Mouse (Mus musculus) CD4-positive, CD25-positive, alpha-beta regulatory T cell, adult 2 months (primary cell): ENCODE data around the gene Atf1.
A peak's percentile ranks its signal among the peaks of the same experiment; 100 is the strongest.
"Not testable (repeated sequence)": the region's sequence is repeated elsewhere in the genome, so short reads cannot be mapped to it uniquely, and the experiment has no call there.

Source experiments
- DNase-seq: peaks from one replicate; pipeline ENCODE4 v3.0.0-alpha.2; 2012; ENCODE audit warnings: low read depth, low spot score

Gene Atf1

DNA sequence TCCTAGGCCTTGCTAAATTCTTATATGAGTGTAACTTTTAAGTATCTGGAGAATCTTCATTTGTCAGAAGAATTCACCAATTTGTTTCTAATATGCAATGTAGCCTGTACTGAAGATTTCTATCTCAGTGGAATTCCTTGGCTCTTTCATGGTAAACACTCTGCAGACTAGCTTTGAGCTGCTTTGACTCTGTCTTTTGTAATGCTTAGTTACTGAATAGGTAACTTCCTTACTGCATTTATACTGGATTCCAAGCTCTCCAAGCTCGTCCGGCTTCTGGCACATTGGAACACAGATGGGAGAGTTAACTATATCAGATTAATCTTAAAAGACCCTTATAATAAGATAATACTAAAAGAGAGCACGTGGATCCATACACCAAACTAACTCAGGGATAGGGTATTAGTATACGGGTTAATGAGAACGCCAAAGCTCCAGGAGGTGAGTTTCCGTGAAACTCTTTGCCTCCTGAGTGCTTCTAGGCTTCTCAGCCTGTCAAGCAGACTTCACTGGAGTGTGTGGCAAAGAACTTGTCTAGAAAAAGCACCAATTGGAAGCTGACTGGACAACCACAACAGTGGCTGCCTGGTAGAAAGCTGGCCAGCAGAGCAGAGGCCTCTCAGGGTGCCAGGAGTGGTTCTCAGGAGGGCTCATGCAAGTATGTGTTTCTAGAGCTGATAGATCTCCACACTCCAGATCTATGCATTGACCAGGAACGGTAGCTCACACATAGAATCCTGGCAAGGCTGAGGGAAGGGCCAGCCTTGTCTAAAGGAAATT, 31.2 kb downstream of the Atf1 start:
- no peak for DNase-seq

DNA sequence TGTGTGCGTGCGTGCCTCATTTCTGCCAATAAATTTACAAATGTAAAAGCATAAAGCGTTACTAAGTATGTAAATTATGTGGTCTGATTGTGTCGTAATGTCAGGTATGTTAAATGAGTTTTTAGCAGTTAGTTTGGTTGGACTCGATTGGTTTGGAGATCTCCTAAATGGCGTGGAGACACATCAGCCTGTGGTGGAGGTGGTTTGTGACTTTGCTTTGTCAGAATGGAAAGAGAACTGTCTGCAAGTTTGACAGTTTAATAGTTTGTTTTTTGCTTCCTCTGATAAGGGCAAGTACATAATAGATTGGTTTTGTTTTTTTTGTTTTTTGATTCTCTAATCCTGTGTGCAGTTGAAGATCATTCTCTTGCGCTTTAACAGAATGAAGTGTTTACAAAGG, 32.7 kb downstream of the Atf1 start:
- DNase-seq = not testable (repeated sequence)

GRCm38 (mm10) chr15:100263246-100263905, 35.8 kb downstream of the Atf1 start:
- peak; percentile 36 for DNase-seq

GRCm38 (mm10) chr15:100265586-100266325, 38.1 kb downstream of the Atf1 start:
- DNase-seq = no peak

DNA sequence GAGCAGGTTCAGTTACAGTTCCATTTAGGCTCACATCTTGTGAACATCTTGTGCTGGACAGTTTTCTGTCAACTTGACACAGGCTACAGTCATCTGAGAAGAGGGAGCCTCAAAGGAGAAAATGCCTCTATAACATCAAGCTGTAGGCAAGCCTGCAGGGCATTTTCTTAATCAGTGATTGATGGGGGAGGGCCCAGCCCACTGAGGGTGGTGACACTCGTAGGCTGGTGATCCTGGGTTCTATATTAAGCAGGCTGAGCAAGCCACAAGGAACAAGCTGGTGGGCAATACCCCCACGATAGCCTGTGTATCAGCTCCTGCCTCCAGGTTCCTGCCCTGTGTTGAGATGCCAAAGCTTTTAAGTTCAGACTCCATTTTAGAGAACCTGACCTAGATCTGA, 41.3 kb downstream of the Atf1 start:
- no peak for DNase-seq

DNA sequence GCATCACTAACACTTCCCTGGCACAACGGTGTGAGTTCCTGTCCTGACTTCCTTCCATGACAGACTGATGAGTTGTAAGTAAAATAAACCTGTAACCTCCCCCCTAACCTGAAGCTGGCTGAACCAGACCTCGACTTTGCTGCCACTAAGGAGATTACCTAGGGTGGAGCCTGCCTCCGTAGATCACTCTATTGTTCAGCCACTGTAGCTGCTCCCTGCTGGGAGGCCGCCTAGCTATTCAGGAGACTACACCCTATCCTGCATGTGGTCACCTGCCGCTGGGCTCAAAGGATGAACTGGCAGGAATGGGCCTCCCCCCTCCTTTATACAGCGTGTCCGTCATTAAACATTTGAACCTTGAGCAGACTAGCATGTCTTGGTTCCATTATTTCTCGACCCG, 42.2 kb downstream of the Atf1 start:
- no peak for DNase-seq

DNA sequence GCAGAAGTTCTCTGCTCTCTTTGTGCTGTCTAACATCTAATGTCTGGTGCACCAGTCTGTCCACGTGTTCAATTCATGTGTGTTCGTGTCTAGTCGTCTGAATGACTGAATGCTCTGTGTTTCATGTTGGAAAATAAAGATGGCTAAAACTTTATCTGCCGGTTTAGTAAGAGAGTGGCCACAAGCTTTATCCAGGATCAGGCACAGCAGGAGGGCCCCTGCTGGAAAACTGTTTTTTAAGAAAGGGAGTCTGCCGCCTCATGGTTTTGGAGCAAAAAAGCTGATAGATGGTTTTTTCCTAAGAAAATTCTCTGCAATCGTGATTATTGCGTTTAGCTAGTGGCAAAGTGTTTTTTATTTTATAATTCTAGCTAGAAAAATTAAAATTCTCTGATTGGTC, 43.0 kb downstream of the Atf1 start:
- DNase-seq = not testable (repeated sequence)

- DNase-seq = no peak
These were observed 43.8 kb downstream of the Atf1 start for GRCm38 (mm10) chr15:100271411-100271810.

- DNase-seq = not testable (repeated sequence)
These were observed 46.2 kb downstream of the Atf1 start for GRCm38 (mm10) chr15:100273791-100274308.

GRCm38 (mm10) chr15:100274790-100275559, 47.4 kb downstream of the Atf1 start:
- DNase-seq = no peak

GRCm38 (mm10) chr15:100276403-100276802, 48.8 kb downstream of the Atf1 start:
- DNase-seq = no peak

DNA sequence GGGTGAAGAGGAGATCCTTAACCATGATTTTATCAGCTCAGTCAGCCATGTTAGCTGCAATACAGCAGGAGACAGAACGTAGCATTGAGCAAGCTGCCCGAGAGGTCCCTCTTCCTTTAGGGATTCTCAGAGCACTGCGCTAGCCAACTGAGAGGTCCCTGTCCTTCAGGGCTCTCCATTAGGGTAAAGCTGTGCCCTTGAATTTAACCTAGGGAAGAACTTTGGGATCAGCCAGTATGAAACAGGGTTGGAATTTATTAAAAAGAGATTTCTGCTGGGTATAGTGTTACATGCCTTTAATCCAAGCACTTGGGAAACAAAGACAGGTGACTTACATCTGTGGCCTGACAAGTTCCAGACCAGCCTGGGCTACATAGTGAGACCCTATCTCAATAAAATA, 50.0 kb downstream of the Atf1 start:
- no peak for DNase-seq

DNA sequence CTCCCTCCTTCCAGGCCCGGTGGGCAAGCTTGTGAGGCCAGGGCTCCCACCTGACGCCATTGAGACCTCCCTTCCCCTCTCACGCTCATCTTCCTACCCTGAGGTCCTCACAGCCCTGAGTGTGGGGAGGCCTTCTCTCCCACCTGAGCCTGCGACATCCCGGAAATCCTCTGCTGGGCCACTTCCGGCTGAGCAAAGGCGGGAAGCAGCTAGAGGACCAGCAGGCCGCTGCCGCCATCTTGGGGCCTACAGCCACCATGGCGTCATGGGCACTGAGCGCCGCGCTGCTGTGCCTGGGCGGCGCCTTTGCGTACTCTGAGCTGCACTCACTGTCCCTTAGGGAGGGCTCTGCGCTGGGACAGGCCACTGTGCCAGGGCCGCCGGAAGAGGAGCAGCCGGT, 53.0 kb downstream of the Atf1 start, which contains the start of gene Tmprss12:
Gene Tmprss12, plus strand, starts transcription at position 212 of the 400 bp plus-strand sequence.
- no peak for DNase-seq

DNA sequence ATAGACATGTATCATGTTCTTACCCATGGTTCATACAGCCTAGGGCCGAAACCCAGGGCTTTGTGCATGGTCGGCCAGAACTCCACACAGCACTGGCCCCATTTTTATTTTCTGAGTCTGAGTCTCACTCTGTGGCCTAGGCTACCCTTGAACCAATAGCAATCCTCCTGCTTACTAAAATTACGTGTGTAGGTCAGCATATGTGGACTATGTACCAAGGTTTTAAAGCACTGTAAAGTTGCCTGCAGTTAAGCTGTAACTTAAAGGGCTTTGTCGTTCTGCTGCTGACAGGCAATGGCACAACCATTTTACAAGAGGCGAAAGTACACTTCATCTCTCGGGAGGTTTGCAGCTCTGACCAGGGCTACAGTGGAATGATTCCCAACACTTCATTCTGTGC, 61.4 kb downstream of the Atf1 start:
- no peak for DNase-seq

GRCm38 (mm10) chr15:100290858-100291257, 63.2 kb downstream of the Atf1 start:
- DNase-seq = no peak

DNA sequence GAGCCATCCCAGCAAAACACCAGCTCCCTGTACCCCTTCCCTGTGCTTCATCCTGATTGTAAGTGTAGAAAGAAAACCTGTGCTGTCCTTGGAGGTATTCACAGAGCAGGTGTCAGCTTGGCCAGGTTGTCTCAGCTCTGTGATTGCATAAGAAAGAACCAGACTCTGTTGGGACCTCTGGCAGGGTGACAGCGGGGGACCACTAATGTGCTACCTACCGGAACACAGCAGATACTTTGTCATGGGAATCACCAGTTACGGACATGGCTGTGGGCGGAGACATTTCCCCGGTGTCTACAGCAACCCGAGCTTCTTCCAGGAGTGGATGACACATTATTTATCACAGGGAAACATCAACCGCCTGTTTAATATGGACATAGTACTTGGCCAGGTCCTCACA, 64.7 kb downstream of the Atf1 start:
- DNase-seq = no peak

- DNase-seq = no peak
These were observed 70.2 kb downstream of the Atf1 start for GRCm38 (mm10) chr15:100297856-100298255.

- DNase-seq = no peak
These were observed 72.9 kb downstream of the Atf1 start for GRCm38 (mm10) chr15:100300499-100300898.

GRCm38 (mm10) chr15:100301556-100301955, 73.9 kb downstream of the Atf1 start:
- DNase-seq = peak; percentile 18

DNA sequence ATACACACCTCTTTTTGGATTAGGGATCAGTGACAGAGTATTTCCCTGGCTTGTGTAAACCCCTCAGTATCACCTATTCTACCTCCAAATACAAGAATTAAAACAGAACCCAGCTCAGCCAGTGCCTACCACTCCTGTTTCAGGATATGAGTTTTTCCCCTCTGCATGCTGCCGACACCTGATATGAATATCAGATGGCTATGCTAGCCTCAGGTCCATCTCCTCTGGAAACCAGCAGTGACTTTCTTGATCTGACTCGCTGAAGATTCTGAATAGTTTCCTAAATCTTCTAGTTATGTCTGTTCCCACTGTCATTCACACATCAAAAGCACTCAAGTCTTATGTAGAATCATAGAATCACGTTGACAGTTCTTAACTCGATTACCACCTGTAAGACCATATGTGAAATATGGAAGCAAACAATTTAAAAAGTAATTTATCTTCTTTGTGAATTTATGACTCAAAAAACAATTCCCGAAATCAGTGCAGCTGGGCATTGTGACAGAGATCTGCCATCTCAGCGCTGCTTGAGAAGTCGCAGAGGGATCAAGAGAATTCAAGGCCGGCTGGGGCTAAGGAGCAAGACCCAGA, 75.9 kb downstream of the Atf1 start:
- no peak for DNase-seq
